Mouse (Mus musculus) G1E-ER4 (cell line): ENCODE results near the gene Znrf1. TPM values are rescaled to one million over a fixed set of nuclear protein-coding genes. Genes with fewer than 3 reads are reported as not detected.

Experiments used
- GATA1 ChIP-seq: IDR thresholded peaks from one replicate; pipeline ENCODE4 v1.8.0; 2012; ENCODE audit warnings: low read length, inconsistent platforms
- polyA plus RNA-seq: library from polyadenylated mRNA; stranded (reverse); fragments of >175 nt; gene quantifications from 2 replicates; pipeline ENCODE4 v1.2.3, GENCODE M21; 2012

Gene Znrf1
- polyA plus RNA-seq, 1 experiment = 36.4 TPM

DNA sequence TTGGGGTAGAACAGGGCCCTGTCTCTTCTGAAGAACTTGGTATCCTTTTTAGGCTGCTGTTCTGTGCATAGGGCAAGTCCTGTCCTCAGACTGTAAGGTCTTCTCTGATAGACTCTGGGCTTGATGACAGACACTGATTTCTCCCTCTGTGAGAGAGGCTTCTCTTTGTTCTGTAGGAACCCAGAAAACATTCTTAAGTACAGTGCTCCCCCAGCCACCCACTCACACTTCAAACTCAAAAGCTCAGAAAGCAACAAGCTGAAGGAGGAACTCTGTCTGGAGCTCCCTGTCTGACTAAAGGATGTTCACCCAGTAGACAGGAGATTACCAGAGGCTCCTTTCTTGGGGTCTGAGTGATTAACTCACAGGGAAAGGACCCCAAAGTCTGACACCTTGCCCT, 40.6 kb downstream of the Znrf1 start:
- no peak for TF ChIP-seq GATA1

DNA sequence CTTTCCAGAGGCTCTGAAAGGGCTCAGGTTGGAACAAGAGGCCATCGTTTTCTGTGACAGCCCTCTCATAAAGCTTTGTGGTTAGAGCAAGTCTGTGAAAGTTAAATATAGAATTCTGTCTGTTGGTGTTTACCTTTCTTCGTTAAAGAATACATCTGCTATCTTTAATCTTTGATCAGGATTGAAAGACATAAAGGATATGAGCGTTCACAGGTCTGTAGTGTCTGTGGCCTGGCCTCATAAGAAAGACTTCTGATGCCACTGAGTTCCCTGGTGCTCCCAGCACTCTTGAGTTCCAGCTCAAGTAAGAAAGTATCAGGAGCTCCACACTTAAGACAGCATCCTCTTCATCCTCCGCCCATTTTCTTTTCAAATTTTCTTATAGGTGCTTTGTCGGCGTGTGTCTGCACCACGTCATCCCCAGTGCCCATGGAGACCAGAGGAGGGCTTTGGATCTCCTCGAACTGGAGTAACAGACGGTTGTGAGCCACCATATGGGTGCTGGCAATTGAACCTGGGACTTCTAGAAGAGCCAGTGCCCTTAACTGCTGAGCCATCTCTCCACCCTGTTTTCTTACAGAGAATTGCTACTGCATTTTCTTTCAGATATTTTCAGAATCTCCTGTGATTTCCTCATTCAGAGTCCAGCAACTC, 42.1 kb downstream of the Znrf1 start:
- TF ChIP-seq GATA1 = no peak

DNA sequence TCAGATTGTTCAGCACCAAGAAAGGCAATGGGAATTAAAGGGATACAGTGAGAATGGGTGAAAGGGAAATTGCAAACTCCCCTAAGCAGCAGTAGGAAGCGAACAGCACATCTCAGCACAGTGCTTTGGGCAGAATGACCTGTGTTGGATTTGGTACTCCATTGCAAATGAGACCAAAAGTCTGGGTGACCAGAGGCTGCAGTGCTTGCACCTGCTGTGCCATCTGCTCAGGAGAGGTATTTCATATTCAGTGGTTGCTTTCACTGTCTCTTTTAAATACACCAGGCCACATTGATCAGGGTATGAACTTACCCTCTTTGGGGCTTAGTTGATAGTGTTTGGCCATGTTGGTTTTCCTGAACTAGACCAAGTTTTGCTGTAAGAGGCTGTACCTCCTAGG, 43.4 kb downstream of the Znrf1 start:
- no peak for TF ChIP-seq GATA1

DNA sequence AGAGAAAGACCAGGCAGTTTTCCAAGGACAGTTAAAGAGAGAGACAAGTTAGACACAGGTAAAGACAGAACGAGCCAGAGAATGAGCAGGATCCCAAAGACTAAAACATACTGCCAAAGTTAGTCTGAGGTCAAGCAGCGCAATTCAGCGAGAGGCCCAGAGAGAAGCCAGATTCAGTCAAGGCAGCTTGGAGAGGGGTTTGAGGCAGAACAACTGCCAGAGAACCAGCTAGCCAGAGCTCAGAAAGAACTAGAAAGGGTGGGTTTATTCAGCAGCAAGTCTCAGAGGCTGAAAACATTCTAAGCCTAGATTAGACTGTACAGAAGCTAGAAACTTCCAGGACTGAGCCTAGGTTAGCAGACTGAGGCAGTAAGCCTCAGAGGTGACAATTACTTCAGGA, 44.4 kb downstream of the Znrf1 start:
- no peak for TF ChIP-seq GATA1

DNA sequence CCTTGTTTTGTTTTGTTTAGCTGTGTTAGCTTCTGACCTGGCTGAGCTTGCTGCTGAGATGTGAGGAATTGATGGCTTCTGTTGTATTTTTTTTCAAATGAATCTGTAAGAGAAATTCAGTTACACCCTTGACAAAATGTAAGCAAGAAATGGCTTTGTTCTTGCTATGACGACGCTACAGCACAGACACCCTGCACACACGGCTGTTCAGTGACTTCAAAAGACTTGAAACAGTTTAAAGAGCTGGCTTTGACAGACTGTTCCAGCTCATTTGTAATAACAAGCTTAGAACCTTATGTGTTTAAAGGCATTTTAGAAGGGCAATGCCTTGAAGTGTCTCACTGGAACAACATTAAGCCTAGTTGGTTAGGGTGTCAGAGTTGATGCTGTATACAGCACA, 46.5 kb downstream of the Znrf1 start:
- TF ChIP-seq GATA1 = no peak

DNA sequence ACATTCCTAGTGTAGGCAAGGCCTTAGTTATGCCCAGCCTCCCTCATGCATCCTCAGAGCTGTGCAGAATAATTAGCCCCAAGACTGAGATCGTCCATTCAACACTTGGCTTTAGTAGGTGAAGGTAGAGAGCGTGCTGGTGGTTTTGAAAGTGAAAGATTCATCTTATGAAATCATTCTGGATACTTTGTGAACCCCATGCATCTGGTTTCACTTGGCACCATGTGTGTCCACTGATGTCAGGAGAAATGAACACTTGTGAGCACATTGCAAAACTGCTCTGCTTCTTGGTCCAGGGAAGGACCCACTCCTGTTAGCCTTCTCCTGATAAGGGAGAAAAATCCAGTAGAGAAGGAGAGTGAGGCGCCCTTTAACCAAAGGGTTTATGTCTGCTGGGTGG, 49.0 kb downstream of the Znrf1 start:
- TF ChIP-seq GATA1 = no peak

DNA sequence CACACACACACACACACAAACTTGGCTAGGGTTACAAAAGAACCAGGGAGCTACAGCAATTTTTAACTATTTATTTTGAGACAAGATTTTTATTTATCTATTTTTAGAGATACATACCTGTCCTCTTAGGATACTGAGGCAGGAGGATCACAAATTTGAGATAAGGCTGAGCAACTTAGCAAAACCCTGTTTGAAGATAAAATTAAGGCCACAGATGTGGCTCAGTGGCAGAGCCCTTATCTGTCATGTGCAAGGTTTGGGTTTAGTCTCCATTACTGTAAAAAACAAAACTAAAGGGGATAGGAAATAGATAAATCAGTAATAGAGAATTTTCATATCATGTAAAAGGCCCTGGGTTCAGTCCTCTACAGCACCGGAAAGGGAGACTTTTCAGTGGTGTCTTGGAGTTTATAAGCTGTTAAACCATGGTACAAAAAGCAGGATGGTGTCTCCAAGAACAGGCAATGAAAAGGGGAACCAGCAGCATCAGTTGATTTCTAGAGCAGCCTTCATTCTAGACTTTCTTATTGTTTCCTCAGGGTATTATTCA, 51.7 kb downstream of the Znrf1 start:
- TF ChIP-seq GATA1 = peak; percentile 59

DNA sequence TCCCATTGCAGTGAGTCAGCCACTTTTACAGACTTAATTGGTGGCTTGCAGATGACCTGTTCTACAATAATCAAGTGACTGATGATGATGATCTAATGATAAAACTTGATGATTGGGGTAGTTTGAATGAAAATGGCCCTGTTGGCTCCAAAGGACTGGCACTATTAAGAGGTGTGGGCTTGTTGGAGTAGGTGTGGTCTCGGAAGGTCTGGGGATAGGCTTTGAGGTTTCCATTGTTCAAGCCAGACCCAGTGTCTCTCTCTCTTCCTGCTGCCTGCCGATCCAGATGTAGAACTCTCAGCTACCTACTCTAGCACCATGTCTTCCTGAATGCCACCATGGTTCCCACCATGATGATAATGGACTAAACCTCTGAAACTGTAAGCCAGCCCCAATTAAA, 52.4 kb downstream of the Znrf1 start:
- TF ChIP-seq GATA1 = no peak

DNA sequence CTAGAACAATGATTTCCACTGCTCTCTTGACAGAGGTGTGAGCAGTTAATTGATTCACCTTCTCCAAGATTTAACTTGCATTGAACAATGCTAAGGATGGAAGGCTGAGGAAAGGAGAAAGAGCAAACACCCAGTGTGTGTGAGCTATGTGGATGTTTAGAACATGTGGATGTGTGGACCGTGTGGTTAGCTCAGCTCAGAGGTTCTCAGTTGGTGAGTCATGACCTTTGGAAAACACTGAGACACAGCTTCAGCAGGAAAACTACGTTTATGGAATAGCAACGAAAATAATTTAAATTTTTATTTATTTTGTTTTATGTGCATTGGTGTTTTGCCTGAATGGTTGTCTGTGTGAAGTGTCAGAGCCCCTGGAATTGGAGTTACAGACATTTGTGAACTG, 54.3 kb downstream of the Znrf1 start:
- TF ChIP-seq GATA1 = no peak

DNA sequence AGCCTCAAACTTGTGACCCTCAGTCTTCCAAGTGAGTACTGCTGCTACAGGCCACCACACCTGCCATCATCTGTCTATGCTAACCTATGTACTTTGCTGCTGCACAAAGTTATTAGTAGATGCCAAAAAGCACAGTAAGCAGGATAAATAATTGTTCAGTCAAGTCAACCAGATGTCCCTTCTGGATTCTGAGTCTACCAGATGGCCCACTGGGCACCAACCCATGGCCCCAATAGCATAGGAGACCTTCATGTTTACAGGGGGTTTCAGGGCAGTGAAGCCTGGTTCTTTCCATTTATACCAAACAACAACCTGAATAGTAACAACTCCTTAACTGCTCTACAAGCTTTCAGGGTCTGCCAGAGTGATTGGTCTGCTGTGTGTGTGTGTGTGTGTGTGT, 55.3 kb downstream of the Znrf1 start:
- no peak for TF ChIP-seq GATA1

DNA sequence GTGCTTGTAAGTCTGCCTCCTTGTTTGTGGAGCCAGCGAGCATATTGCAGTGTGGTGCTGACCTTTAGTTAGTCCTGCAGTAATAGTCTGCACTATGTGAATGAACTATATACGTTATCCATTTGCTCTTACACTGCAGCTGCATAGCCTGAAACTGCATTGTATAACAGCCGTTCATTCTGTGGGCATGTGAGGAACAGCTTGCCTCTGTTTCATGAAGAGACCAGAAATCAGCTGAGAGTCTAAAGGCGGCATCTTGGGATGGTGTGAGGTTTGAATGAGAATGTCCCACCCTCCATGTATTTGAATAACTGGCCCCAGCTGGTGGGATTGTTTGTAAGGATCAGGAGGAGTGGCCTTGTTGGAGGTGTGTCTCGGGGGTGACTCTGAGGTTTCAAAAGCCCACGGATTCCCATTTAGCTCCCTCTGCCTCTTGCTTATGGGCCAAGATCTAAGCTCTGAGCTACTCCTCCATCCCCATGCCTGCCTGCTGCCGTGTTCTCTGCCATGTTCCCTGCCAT, 56.6 kb downstream of the Znrf1 start:
- no peak for TF ChIP-seq GATA1

DNA sequence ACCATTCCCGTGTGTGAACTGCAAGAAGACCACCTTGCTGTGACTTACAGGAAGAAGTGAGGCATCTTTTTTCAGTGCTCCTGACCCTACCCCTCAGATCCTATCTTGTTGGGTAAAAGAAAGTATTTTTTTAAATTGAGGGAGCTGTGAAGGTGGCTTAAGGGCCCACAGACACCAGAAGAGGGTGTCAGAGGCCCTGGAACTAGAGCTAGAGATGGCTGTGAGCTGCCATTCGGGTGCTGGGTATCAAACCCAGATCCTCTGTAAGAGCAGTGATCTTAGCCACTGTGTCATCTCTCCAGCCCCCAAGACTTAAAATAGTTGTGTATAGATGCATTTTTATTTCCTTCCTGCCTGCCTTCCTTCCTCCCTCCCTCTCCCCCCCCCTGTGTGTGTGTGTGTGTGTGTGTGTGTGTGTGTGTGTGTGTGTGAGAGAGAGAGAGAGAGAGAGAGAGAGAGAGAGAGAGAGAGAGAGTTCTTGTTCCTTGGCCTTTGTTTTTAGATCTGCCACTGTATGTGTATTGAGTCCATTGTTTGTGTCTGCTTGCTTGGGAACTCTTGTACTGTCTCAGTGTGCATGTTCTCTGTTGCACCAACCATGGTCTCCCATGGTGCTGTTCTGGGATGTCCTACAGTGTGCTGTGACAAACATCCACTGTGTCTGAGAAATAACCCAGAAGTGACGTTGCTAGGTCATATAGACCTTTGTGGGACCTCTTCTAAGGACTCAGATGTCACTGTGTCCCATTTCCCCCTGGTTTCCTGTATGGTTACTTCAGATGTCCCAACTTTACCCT, 58.3 kb downstream of the Znrf1 start:
- TF ChIP-seq GATA1 = no peak

DNA sequence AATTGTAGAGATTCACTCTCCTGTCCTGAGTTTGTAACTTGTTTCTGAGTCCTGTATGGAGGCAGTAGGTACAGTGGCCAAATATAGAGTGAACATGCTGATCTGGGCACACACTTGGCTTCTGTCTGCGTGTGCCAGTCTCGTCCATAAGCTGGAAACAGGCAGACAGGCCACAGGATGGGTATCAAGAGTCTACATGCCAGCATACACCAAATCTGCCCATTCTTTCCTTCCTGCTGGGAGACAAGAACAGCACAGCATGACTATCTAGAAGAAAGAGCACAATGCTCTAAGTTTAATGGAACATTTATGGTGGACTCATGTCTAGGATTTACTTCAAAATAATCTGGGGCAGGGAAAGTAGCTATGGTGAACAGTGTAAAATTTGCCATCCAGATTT, 59.1 kb downstream of the Znrf1 start:
- no peak for TF ChIP-seq GATA1

DNA sequence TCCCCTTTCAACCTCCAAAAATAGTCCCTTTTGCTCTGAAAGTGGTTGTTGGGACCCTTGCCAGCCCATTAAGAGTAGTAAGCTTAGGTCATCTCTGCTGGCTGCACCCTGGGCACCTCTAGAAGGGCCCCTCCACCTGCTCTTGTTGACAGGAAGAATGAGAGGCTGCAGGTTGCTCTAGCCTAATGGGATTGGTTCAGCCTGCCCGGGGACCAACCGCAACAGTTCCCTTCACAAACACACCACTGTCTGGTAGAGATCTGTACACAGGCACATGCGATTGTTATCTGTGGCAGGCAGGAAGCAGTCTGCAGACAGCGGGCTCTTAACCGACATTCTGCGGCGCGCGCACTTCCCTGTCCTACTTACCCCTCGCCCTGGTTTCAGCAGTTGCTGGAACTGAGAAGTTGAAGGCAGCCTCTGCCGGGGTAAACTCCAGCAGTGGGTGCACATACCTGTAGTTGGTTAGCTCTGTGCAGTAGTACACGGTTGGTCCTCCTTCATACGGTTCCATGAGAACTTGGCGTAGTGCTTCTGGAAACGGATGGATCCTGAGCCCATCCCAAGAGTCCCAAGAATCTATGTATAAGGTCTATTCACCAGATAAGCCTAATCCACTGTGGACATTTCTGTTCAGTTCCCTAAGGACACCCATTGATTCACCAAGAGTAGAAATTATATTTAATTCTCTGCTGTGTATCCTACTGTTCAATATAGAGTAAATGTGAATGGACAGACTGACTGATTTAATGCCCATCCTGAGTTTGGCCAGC, 60.0 kb downstream of the Znrf1 start:
- peak; percentile 79 for TF ChIP-seq GATA1

DNA sequence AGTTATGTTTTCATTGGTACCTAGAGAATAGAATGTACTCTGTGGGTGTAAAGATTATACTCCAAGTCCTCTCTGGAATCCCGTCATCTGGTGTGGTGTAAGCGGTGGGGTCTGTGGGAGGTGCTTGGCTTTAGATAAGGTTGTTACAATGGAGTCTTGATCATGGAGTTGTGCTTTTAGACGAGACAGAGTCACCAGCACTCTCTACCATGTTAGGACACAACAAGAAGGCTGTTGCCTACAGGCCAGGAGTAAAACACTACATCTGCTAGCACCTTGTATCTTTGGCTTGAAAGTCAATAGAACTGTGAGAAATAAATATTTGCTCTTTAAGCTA, 60.6 kb downstream of the Znrf1 start:
- TF ChIP-seq GATA1 = no peak

DNA sequence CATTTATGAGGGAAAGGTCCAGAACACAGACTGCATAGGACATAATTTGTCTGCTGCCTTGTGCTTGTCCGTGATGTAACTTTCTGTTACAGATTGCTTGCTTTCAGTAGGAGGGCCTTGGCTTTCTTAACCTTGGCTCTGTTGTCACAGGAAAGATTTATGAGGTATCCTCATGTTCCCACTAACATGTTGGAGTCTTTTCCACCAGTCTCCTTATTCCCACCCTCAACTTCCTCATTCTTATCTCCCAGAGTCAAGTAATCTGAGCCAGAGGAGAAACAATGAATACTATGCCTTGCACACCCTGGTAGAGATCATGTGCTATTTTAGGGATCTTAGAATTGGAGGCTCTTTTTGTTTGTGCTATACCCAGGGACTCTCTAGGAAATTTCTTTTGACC, 61.4 kb downstream of the Znrf1 start:
- TF ChIP-seq GATA1 = no peak
